Mouse (Mus musculus): ENCODE results near the gene Pdgfa.

DNA sequence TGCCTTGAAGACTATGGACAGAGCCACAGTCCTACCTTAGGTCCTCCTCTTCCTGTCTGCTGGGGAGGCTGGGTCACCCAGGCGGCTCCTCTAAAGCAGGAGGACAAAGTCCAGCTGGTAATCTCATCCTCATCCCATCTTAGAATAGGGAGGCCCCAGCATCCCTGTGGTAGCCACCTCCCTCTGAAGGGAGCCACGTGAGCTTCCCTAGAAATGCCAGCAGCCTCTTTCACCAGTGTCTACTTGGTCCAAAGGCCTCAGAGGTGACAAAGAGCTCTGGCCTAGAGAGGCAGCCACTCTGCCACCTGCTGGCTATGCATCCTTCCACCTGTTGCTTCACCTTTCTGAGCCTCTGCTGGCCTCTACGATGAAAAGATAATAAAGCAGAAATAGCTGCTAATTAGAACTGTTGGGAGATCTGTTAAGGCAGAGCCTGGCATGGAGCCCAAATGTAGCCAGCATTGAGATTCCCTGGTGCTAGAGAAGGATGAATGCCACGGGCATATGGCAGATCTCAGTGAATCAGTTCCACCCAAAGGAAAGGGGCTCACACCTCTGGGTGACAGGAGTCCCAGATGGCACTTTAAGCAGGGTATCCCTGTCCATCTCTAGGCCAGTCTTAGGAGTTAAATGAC lies 10.1 kb upstream of the Pdgfa start:
- TF ChIP-seq CTCF (IDR thresholded peaks at IDR 0.05; ENCODE audit: borderline replicate concordance, control insufficient read depth, extremely low read depth, insufficient read depth, low read length, poor library complexity) (no peak), POLR2A (IDR thresholded peaks at IDR 0.05; ENCODE audit: control insufficient read depth, extremely low read depth, insufficient read depth, low read length, poor library complexity) (no peak)

Measured in thymus, adult 2 months (tissue).